Mouse (Mus musculus): ENCODE results near the gene Atrnl1.

The Atrnl1 gene

DNA sequence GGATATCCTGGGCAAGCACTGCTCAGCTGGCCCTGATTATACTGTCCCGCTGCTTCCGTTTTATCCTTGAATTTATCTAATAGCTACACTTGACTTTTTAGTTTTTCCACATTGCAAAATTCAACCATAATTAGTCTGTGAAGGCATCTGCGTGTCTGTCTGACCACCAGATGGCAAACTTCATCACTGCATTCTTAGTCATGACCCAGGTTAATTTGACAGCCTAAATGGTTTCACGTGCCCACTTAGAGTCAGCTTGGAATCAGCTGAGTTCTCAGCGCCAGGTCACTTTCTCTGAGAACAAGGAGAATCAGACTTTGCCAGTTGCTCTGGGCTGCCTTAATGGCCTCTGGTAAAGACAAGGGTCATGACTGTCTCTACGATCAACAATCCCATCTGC lies 305.5 kb downstream of the Atrnl1 start:
- DNase-seq (ENCODE audit: inconsistent age in 2 of 2, low spot score in 1 of 2), result no peak

DNA sequence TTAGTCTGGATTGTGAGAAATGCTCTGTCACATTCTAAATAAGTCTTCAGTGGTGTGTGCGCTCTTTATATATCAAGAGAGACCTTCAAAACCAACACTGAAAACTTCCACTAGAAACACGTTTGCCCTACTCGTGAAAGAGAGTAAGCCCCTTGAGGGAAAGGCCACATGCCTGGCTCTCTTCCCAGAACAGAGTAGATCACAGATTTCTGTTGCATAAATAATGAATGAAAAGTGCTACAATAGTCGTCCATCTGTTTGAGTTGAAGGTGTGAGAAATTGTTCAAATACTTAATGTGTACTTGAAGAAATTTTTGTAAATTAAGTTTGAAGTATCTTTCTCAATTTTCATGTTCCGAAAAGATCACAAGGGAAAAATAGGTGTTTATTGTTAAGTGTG lies 312.2 kb downstream of the Atrnl1 start:
- DNase-seq (ENCODE audit: inconsistent age in 2 of 2, low spot score in 1 of 2), result no peak

DNA sequence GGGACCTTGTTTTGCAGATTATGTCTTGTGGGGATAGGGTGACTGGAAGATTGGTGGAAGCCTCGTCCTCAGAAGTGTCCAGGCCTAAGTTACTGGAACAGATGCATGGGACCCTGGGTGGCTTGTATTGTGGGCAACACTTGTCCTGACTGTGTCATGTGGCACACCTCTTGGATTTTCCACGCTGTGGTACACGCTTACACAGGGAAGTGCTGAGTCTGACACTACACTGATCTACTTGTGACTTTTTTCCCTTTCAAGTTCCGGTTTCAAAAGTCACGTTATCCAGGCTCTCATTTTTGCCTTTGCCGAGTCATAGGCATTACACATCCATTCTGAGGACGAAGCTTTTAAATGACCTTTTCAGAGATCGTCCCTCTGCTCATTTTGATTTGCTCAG lies 314.0 kb downstream of the Atrnl1 start:
- DNase-seq (ENCODE audit: inconsistent age in 2 of 2, low spot score in 1 of 2), result peak in 1 of 2 experiments; percentile 40

DNA sequence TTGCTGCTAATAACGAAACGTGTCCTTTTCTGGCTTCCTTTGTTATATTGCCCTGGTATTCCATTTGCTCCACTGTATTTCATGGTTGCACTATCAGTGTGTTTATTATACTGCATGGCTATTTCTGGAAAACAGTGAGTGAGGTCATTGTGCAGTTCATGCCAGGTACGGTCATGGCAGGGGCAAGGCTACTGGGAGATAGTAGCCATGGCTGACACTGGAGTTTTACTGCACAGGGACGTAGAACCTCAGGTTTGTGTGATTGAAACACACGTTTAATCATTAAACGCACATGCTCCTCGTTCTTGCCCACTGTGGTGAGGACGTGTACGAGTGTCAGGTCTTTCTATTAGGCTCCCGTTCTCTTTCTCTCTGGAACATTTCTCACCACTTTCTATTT lies 314.8 kb downstream of the Atrnl1 start:
- no peak for DNase-seq (ENCODE audit: inconsistent age in 2 of 2, low spot score in 1 of 2)

DNA sequence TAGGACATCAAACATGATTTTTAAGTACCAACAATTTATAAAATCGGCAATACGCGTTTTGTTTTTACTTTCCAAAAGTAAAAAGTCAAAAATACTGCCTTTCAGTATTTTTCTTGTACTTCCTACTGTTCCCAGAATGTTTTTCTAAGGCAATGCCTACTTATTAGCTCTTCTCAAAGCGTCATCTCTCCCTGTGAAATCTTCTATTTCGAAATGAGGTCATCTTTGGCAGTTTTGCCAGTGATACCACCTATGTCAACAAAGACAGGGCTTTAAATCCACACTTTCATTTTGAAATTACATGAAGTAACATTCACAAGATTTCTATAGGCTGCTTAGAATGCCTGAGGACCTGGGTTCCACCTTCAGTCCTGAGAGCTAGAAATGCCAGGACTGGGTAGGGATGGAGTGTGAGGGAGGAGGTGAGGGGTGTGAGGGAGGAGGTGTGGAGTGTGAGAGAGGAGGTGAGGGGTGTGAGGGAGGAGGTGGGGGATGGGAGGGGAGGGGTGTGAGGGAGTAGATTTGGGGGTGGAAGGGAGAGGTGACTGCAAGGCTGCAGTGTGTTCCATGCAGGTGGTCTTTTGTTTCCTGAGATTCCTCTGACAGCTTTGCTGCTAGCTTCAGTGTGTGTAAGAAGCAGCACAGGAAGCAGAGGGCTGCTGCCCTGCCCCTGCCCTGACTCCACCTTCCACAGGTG lies 315.5 kb downstream of the Atrnl1 start:
- DNase-seq (ENCODE audit: inconsistent age in 2 of 2, low spot score in 1 of 2), result no peak

DNA sequence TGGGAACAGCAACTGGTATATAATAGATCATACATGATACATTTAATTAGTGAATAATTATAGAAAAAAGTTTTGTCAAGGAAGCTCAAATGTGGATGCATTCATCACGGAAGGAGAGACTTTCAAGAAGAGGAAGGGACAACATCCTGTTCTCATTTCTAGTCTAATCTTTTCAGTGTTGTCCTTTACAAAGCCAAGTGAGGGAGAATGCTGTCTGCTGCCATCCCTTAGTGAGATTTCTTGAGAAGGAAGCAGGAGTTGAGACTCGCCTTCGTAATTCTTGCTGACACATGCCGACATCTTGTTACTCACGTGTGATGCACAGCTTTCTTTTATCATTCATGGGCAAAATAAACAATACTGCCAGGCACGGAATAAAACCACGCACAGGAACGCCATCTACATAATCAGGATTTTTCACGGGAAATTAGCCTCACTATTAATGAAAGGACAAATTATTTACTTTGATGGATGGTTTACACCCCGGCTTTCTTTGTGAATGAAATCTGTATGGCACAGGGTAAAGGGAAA lies 316.2 kb downstream of the Atrnl1 start:
- no peak for DNase-seq (ENCODE audit: inconsistent age in 2 of 2, low spot score in 1 of 2)

DNA sequence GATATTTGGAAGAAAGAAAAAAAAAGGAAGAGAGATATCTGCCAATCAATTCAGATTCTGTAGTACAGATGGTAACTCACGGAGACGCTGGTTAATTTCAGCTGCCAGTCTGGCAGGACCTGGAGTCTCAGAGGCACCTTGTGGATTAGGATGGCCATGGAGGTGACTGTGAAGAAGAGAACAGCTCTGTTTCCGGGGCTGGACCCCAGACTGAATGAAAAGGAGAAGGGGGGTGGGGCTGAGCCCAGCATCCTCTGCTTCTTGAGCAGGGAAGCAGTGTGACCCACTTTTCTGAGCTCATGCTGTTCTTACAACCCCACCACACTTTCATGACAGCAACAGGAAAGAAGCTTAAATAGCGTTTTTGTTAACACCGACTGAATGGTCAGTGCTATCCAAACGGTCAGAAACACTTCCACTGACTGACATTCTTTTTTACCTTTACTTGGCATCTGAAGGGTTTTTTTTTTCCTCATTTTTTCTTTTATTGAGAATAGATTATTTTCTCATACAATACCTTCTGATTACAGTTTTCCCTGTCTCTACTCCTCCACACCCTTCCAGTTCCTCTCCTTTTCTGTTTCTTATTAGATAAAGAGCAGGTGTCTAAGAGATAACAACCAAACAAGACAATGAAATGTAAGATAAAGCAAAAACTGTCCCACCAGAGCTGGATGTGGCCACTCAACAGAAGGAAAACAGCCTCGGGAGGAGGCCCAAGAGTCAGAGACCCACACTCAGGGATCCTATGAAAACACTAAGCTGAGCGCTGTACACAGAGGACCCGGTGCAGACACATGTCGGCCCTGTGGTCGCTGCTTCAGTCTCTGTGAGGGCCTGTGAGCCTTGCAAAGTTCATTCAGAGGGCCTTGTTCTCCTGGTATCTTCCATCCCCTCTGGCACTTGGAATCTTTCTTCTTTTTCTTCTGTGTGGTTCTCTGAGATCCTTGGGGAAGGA lies 317.0 kb downstream of the Atrnl1 start:
- DNase-seq (ENCODE audit: inconsistent age in 2 of 2, low spot score in 1 of 2), result no peak

DNA sequence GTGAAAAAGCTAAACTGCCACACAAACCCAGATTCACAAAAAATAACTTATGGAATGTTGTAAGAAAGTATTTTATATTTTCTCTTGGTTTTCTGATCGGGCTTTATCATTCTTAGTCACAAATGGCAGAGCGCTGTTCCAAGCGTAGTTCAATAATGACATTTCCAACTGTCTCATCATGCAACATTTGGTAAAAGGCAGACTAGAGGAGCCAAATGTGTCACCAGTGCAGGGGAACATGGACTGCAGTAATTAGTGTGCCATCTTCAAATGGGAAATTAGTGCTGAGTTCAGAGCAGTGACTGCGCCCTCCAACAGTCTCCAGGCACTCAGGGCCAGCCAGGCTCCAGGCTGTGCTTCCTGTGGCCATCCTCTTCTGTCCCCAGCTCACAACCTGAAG lies 320.8 kb downstream of the Atrnl1 start:
- no peak for DNase-seq (ENCODE audit: inconsistent age in 2 of 2, low spot score in 1 of 2)

DNA sequence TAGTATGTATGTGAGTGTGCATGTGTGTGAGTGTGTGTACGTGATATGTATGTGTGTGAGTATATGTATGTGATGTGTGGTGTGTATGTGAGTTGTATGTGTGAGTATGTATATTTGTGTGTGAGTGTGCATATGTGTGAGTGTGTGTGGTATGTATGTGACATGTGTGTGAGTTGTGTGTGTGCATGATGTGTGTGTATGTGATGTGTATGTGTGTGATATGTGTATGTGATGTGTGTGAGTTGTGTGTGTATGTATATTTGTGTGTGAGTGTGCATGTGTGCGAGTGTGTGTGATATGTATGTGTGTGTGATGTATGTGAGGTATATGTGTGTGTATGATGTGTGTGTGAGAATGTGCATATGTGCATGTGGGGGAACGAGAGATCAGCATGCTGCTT lies 326.0 kb downstream of the Atrnl1 start:
- no peak for DNase-seq (ENCODE audit: inconsistent age in 2 of 2, low spot score in 1 of 2)

DNA sequence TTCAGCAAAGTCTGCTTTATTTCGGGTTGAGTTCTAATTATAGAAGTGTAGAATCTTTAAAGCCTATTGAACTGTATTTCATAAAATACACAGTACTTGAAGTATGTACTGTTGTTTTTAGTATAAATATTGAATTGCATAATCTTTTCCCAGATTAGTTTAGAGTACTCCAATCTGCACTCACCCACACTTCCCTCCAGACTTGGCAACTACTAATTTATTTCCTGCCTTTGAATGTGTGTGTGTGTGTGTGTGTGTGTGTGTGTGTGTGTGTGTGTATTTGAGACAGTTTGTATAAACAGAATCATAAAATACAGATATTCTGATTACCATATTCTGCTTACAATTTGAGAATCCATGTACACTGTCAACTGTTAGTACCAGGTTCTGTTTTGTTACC lies 328.3 kb downstream of the Atrnl1 start:
- DNase-seq (ENCODE audit: inconsistent age in 2 of 2, low spot score in 1 of 2), result no peak

DNA sequence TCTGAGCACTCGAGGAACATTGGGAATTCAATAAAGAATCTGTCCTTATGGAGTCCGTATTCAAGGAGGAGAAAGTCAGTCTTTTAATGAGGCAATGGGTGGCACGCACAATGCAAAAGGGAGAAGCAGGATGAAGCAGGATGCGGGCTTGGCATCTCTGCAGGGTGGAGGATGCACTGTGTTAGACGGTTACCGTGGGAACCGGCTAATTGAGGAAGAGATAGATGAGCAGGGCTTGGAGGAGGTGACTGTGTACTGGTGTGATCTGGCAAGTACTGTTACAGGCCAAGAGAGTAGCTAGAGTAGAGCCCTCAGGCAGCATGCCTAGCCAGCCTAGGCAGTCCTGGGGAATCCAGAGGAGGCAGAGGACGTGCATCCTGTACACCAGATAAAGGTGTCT lies 330.7 kb downstream of the Atrnl1 start:
- DNase-seq (ENCODE audit: inconsistent age in 2 of 2, low spot score in 1 of 2), result no peak

DNA sequence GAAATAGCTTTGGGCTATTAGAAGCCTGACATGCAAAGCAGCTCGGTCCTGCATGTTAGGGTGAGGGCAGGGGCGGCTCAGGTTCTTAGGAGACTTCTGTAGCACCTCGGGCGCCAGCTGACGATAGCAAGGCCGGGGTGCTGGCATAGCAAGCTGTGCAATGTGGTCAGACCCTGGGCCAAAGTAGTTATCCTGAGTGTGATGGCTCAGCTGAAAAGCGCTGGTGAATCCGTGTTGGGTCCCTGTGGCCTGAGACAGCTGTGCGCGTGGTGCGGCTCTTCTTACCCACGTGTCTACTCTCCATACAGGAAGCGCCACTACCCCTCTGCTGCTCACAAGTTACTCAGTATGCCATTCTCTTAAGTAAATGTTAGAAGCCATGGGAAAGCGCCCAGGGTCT lies 331.4 kb downstream of the Atrnl1 start:
- no peak for DNase-seq (ENCODE audit: inconsistent age in 2 of 2, low spot score in 1 of 2)

DNA sequence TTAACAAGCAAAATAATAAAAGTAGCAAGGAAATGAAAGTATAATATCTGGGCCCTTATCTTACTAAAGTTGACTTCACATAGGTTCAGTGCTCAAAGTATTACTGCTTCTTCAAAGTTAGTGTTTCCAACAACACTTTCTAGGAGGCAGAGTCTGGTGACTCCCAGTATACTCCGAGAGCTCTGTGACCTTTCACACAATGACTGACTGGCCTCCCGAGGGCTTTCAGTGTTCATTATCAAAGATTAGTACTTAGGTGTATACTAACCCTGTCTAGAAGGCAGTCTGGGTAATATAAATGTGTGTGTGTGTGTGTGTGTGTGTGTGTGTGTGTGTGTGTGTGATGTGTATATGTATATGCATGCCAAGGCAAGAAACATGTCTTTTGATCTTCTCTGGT lies 332.5 kb downstream of the Atrnl1 start:
- DNase-seq (ENCODE audit: inconsistent age in 2 of 2, low spot score in 1 of 2), result no peak

DNA sequence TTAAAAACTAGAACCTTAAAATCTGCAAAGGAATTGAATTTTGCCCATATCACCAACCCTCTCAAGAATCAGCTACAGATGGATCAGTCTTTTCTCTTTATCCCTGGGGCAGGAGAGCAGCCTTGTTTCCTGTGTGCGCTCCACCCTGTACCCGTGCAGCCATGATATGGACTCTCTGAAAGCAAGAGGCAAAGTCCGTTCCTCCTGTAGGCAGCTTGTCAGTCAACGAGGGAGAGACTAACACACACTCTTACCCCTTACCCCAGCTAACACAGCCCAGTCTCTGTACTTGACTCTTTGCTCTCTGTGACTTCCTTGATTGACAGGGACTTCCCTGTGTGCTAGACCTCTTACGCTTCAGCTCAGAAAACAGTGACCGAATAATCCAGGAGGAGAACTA lies 333.8 kb downstream of the Atrnl1 start:
- no peak for DNase-seq (ENCODE audit: inconsistent age in 2 of 2, low spot score in 1 of 2)

DNA sequence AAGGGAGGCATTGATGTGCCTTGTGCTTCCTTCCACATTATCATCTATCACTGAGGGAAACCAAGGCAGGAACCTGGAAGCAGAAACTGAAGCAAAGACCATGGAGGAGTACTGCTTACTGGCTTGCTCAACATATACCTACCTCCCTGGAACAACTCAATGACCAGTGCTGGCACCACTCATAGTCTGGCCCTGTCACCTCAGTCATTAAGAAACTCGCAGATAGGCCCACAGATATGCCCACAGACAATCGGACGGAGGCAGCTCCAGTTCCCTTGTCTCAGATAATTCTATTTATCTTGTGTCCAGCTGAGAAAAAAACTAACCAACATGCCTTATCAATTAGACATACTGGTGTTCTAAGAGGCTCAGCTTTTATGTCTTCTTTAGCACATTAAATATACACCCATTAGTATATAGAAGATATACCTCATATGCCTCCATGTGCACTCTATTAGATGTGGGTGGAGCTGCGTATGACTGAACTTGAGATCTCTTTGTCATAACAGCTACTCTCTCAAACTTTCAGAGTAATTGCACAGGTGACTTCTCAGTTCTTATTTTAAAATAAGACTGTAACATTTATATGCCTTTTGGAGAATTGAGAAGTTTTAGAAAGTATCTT lies 334.9 kb downstream of the Atrnl1 start:
- no peak for DNase-seq (ENCODE audit: inconsistent age in 2 of 2, low spot score in 1 of 2)

DNA sequence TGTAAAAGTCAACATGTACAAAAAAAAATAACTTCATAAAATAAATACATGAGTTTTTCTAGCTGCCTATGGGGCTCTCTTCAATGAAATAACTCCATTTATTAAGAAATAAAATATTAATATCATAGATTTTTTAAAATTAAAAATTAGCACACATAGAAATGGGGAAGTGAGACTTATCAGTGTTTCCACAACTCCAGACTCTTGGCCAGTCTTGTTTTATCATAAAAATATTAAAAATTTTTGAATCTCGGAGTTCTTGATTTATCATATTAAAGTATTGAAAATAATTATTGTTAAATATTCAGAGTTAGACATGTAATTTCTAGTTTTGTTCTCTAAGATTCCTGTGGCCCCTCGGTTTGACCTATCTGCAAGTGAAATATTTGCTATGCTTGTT lies 337.7 kb downstream of the Atrnl1 start:
- no peak for DNase-seq (ENCODE audit: inconsistent age in 2 of 2, low spot score in 1 of 2)

DNA sequence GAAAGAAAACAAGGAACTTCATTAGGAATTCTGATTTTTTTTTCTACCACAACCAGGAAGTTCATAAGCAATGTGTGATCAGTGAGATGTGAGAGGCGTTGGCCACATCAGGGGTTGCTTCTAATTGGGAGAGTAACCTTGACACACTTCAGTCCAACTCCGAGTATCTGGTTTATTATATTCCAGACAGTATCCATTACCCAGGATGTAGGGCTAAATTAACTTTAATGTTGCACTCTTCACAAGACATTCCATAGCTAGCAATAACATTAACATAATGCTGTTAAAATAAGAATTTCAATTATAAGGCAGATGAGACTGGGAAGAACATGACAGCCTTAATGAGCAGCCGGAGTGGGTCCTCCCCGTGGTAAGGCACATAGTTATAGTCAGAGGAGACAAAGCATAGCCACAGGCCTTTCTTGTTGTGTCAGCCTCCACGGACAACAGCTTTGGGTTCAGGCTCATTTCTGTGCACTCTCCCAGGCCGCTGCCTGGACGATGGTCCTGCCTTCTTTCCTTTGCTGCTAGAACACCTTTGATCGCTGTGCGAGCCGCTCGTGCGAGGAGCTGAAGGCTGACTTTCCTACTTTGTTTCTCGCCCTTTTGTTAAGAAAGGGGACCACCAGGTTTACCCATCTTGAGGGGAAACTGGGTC lies 338.6 kb downstream of the Atrnl1 start:
- no peak for DNase-seq (ENCODE audit: inconsistent age in 2 of 2, low spot score in 1 of 2)

DNA sequence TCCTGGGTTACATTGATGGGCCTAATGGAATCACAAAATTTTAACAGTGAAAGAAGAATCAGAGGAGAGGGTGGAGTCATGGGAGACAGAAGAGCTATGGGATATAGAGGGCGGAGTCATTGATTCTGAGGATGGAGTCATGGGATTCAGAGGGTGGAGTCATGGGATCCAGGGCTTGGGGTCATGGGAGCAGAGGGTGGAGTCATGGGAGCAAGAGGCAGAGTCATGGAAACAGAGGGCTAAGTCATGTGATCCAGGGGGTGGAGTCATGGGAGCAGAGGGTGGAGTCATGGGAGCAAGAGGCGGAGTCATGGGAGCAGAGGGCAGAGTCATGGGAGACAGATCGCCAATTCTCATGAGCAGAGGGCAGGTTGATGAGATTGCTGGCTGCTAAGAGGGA lies 343.3 kb downstream of the Atrnl1 start:
- DNase-seq (ENCODE audit: inconsistent age in 2 of 2, low spot score in 1 of 2), result no peak

DNA sequence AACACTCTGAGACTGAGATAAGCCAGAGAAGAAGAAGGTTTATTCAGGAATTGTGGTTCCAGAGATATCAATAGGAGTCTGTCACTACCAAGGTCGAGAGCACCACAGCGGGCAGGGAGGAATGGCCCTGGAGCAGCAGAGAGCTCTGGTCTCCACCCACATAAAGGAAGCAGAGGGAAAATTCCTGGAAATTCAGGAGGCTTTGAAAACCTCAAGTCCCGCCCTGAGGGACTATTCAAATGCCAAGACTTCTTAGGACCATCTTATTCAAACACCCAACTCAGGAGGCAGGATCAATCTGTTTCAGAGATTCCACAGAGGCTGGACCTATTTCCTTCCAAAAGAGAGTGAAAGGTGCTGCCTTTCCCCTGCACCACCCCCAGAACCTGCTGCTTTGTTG lies 345.6 kb downstream of the Atrnl1 start:
- no peak for DNase-seq (ENCODE audit: inconsistent age in 2 of 2, low spot score in 1 of 2)

DNA sequence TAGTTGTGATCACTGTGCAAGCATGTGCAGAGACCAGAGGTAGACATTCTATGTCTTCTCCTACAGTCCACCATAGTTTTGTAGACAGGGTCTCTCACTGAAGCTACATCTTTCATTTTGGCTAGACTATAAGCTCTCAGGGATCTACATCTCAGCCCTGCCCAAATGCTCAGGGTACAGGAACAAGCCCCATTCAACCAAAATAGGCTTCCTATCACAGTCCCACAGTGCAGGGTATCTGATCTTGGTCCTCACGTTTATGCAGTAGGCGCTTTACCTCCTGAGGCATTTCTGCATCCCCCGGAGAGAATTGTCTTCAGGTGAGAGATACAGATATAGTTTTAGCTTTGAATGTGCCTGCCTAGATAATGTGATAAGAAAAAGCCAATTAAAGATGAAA lies 346.5 kb downstream of the Atrnl1 start:
- DNase-seq (ENCODE audit: inconsistent age in 2 of 2, low spot score in 1 of 2), result no peak

DNA sequence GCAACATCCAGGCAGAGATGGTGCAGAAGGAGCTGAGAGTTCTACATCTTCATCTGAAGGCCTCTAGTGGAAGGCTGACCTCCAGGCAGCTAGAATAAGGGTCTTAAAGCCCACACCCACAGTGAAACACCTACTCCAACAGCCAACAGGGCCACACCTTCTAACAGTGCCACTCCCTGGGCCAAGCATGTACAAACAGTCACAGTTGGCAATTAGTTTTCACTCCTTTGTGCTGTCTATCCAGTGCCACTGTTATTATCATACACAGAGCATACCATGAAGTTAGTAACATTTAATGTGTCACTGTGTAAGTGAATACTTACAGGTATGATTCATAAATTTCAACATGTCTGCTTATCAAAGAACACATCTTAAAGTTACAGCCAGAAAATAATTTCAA lies 347.3 kb downstream of the Atrnl1 start:
- DNase-seq (ENCODE audit: inconsistent age in 2 of 2, low spot score in 1 of 2), result no peak

Data from adrenal gland, adult (tissue).